Mouse (Mus musculus): ENCODE results near the gene Prpsap2. TPM values are rescaled to one million over a fixed set of nuclear protein-coding genes. Genes with fewer than 3 reads are reported as not detected.

Prpsap2 gene
- total and polyA plus RNA-seq, 3 experiments: 29.0 to 30.7 TPM; not detected in 1

- H3K9me3 ChIP-seq (replicated peaks; ENCODE audit: insufficient read depth, low read length): no peaks in the 10 kb centered on the region
- H3K27ac ChIP-seq (ENCODE audit: control insufficient read depth, low read depth, low read length): no peak overlapping the region
- no peak for DNase-seq (ENCODE audit: low read depth, low spot score)
- H3K9ac ChIP-seq (ENCODE audit: control insufficient read depth, low read depth, low read length, poor library complexity, severe bottlenecking): no peak overlapping the region
- no peaks in the 10 kb centered on the region for H3K79me2 ChIP-seq (ENCODE audit: control insufficient read depth, insufficient read depth, low read length, poor library complexity)
- H3K27me3 ChIP-seq (ENCODE audit: control insufficient read depth in 1 of 2, insufficient read depth in 2 of 2, low read length in 2 of 2): no peaks in the 10 kb centered on the region
- H3K4me1 ChIP-seq (ENCODE audit: control insufficient read depth in 1 of 2, insufficient read depth in 2 of 2, low read length in 2 of 2): 0 out of 4 replicates have a peak, but pooled peaks cover 0 to 4% of the 10 kb centered on the region in 2 experiments
- TF ChIP-seq ELF1 (IDR thresholded peaks at IDR 0.05; ENCODE audit: low read depth, low read length) (no peak), MAZ (IDR thresholded peaks at IDR 0.05; ENCODE audit: low read depth, low read length) (no peak), ZNF384 (IDR thresholded peaks at IDR 0.05; ENCODE audit: low read depth, low read length) (no peak), KAT2A (conservative IDR thresholded peaks at IDR 0.05; ENCODE audit: low read depth, low read length) (no peak), TAL1 (IDR thresholded peaks at IDR 0.05; ENCODE audit: low read length) (no peak), CTCF (IDR thresholded peaks at IDR 0.05 in 2 of 3, conservative IDR thresholded peaks at IDR 0.05 in 1 of 3; ENCODE audit: control insufficient read depth in 1 of 3, insufficient read depth in 1 of 3, low read depth in 2 of 3, low read length in 3 of 3, poor library complexity in 1 of 3, severe bottlenecking in 1 of 3) (no peak), MYC (IDR thresholded peaks at IDR 0.05; ENCODE audit: low read depth, low read length) (no peak), SMC3 (IDR thresholded peaks at IDR 0.05; ENCODE audit: low read depth, low read length) (no peak), POLR2A (IDR thresholded peaks at IDR 0.05; ENCODE audit: control insufficient read depth in 1 of 2, insufficient read depth in 1 of 2, low read depth in 1 of 2, low read length in 2 of 2, poor library complexity in 1 of 2) (no peak), EP300 (IDR thresholded peaks at IDR 0.05; ENCODE audit: low read depth in 1 of 2, low read length in 2 of 2) (no peak), ETS1 (IDR thresholded peaks at IDR 0.05; ENCODE audit: low read depth, low read length) (no peak), CHD1 (IDR thresholded peaks at IDR 0.05; ENCODE audit: low read depth, low read length) (no peak), HCFC1 (IDR thresholded peaks at IDR 0.05; ENCODE audit: low read depth, low read length) (no peak), ZKSCAN1 (IDR thresholded peaks at IDR 0.05; ENCODE audit: low read depth, low read length) (no peak)
- H3K4me3 ChIP-seq (ENCODE audit: control insufficient read depth in 1 of 2, insufficient read depth in 1 of 2, low read depth in 2 of 2, low read length in 2 of 2): no peak overlapping the region
- H3K36me3 ChIP-seq (ENCODE audit: control insufficient read depth in 1 of 2, insufficient read depth in 2 of 2, low read length in 2 of 2): no peaks in the 10 kb centered on the region
Observed at GRCm38 (mm10) chr11:61719826-61720225, 42.1 kb downstream of the Prpsap2 start.

GRCm38 (mm10) chr11:61719387-61719786 lies 42.5 kb downstream of the Prpsap2 start:
- DNase-seq (ENCODE audit: low read depth, low spot score): no peak
- TF ChIP-seq MAFK (IDR thresholded peaks at IDR 0.05; ENCODE audit: borderline replicate concordance, low read depth, low read length): no peak
- TF ChIP-seq MXI1 (IDR thresholded peaks at IDR 0.05; ENCODE audit: low read depth, low read length): no peak
- TF ChIP-seq POLR2AphosphoS5 (IDR thresholded peaks at IDR 0.05; ENCODE audit: borderline replicate concordance, low read depth, low read length): no peak
- no peak for TF ChIP-seq ELF1 (IDR thresholded peaks at IDR 0.05; ENCODE audit: low read depth, low read length)
- TF ChIP-seq KAT2A (conservative IDR thresholded peaks at IDR 0.05; ENCODE audit: low read depth, low read length): no peak
- TF ChIP-seq MYB (IDR thresholded peaks at IDR 0.05; ENCODE audit: low read depth, low read length): no peak
- no peak for TF ChIP-seq POLR2A (IDR thresholded peaks at IDR 0.05; ENCODE audit: control insufficient read depth in 1 of 2, insufficient read depth in 1 of 2, low read depth in 1 of 2, low read length in 2 of 2, poor library complexity in 1 of 2)
- TF ChIP-seq ZNF384 (IDR thresholded peaks at IDR 0.05; ENCODE audit: low read depth, low read length): no peak
- TF ChIP-seq ZMIZ1 (IDR thresholded peaks at IDR 0.05; ENCODE audit: low read depth, low read length): no peak
- TF ChIP-seq USF2 (IDR thresholded peaks at IDR 0.05; ENCODE audit: borderline replicate concordance in 1 of 2, insufficient read depth in 1 of 2, low read depth in 1 of 2, low read length in 2 of 2): no peak
- no peak overlapping the region for H3K4me3 ChIP-seq (ENCODE audit: control insufficient read depth in 1 of 2, insufficient read depth in 1 of 2, low read depth in 2 of 2, low read length in 2 of 2)
- H3K27ac ChIP-seq (ENCODE audit: control insufficient read depth, low read depth, low read length): no peak overlapping the region
- peaks cover 0 to 4% of the 10 kb centered on the region in 2 experiments; a peak in 1 of 4 replicates for H3K4me1 ChIP-seq (ENCODE audit: control insufficient read depth in 1 of 2, insufficient read depth in 2 of 2, low read length in 2 of 2)
- no peaks in the 10 kb centered on the region for H3K9me3 ChIP-seq (replicated peaks; ENCODE audit: insufficient read depth, low read length)
- 0 out of 4 replicates have a peak, but pooled peaks cover 0 to 1% of the 10 kb centered on the region in 2 experiments for H3K36me3 ChIP-seq (ENCODE audit: control insufficient read depth in 1 of 2, insufficient read depth in 2 of 2, low read length in 2 of 2)
- no peak overlapping the region for H3K9ac ChIP-seq (ENCODE audit: control insufficient read depth, low read depth, low read length, poor library complexity, severe bottlenecking)
- no peaks in the 10 kb centered on the region for H3K27me3 ChIP-seq (ENCODE audit: control insufficient read depth in 1 of 2, insufficient read depth in 2 of 2, low read length in 2 of 2)
- H3K79me2 ChIP-seq (ENCODE audit: control insufficient read depth, insufficient read depth, low read length, poor library complexity): no peaks in the 10 kb centered on the region

Data from MEL (cell line).